Mouse (Mus musculus) forebrain, postnatal 0 days (tissue): ENCODE results near the gene Gm20425. TPM values are rescaled to one million over a fixed set of nuclear protein-coding genes. Genes with fewer than 3 reads are reported as not detected.

Experiments
- ATAC-seq: fragments of 200-750 bp; cut with Nextera tagmentation; 2 replicates; pipeline ENCODE4 v1.8.0; 2017; ENCODE audit warnings: mild to moderate bottlenecking, moderate library complexity
- DNase-seq: peaks from one replicate; pipeline ENCODE4 v3.0.0-alpha.2; 2015
- H3K27ac ChIP-seq: fragments of 300-500 bp; sonication (generic); 2 replicates; pipeline ENCODE4 v1.5.1; 2014; ENCODE audit warnings: low read depth, mild to moderate bottlenecking, antibody characterized with exemption, low read length, moderate library complexity, mixed read lengths
- H3K27me3 ChIP-seq: fragments of 300-500 bp; sonication (generic); 2 replicates; pipeline ENCODE4 v1.6.1; 2014; ENCODE audit warnings: mild to moderate bottlenecking, low read length, mixed read lengths; ENCODE audit not compliant: insufficient read depth
- H3K36me3 ChIP-seq: fragments of 300-500 bp; sonication (generic); 2 replicates; pipeline ENCODE4 v1.6.1; 2014; ENCODE audit warnings: mild to moderate bottlenecking, moderate library complexity; ENCODE audit not compliant: insufficient read depth
- H3K4me1 ChIP-seq: fragments of 300-500 bp; sonication (generic); 2 replicates; pipeline ENCODE4 v1.6.1; 2014; ENCODE audit warnings: antibody characterized with exemption; ENCODE audit not compliant: insufficient read depth
- H3K4me2 ChIP-seq: fragments of 300-500 bp; sonication (generic); 2 replicates; pipeline ENCODE4 v1.6.1; 2014; ENCODE audit warnings: low read depth, mild to moderate bottlenecking, moderate library complexity
- H3K4me3 ChIP-seq: fragments of 300-500 bp; sonication (generic); 2 replicates; pipeline ENCODE4 v1.5.1; 2014; ENCODE audit warnings: low read depth, low read length, mixed read lengths
- H3K9ac ChIP-seq: fragments of 300-500 bp; sonication (generic); 2 replicates; pipeline ENCODE4 v1.6.1; 2014; ENCODE audit warnings: mild to moderate bottlenecking
- H3K9me3 ChIP-seq: fragments of 300-500 bp; sonication (generic); 2 replicates; pipeline ENCODE4 v1.6.1; 2016; ENCODE audit warnings: low read length
- CTCF ChIP-seq: sonication (generic); IDR thresholded peaks from 2 replicates; pipeline ENCODE4 v1.5.1; 2016; ENCODE audit warnings: antibody characterized with exemption, control low read depth, low read depth
- WGBS: fragments of 180-500 bp; shearing (Covaris S2); extraction: QIAGEN DNeasy Blood & Tissue Kit; methylation state at CpG from one replicate; pipeline ENCODE4 v1.1.7; 2014; 5-methylcytosine and 5-hydroxymethylcytosine counted together
- polyA plus RNA-seq: library from polyadenylated mRNA; unstranded; fragments of >200 nt; fragmentation: Nextera tagmentation; extraction: Ambion mirVana; gene quantifications from 2 replicates; pipeline ENCODE4 v1.2.1, GENCODE M21; 2015
- total RNA-seq: library from RNA; depleted of rRNA; stranded (reverse); fragments of >200 nt; gene quantifications from 2 replicates; pipeline ENCODE4 v1.2.3, GENCODE M21; 2014; rRNA removed

Gm20425 gene
- total RNA-seq (not detected in 2 replicates), polyA plus RNA-seq (3.4 and 3.7 TPM in 2 replicates)

DNA sequence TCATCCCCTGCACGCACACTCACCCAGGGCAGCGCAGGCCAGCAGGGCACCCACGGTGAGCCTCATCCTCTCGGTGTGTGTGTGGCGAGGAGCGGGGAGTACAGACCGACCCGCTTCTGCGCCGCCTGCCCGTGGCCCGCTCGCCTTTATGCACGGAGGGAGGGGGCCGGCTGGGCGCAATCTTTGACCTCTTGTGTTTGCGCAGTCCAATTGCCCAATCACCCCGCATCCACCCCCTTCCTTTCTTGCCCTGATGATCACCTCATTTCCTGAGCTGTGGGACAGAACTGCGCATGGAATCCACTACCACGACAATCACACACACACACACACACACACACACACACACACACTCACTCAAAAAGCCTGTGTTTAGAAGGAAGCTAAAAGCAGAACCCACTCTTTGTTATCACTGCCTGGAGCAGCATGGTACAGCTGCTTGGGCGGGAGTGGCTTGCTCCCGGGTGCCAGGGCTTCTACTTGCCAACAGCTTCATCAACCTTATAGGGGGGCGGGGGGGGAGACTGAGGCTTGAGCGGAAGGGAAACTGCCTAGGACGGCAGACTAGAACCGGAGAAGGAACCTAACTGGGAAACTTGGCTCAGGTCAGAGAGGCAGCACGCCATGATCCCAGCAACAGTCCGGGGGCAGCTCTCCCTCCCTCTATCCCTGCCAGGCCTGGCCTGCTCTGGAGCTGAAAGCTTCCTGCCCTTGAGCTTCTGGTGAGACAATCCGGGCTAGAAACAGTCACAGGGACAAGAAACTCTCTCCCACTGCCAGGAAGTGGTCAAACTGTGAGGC, at the start of gene Gm20425, which contains the start of gene Trf:
TSS of gene Gm20425 (minus strand) at position 157 of the 801 bp plus-strand sequence.
TSS of gene Trf (minus strand) at position 294 of the 801 bp plus-strand sequence.
- no peaks in the 10 kb centered on the region for H3K4me1 ChIP-seq
- no peaks in the 10 kb centered on the region for H3K36me3 ChIP-seq
- H3K4me2 ChIP-seq = peak within 1 kb of the TSS; percentile 37
- DNase-seq (peak; percentile 57), ATAC-seq (peak; percentile 88)
- TF ChIP-seq CTCF = no peak
- WGBS = 54% methylated on average over 29 of the region's 29 CpGs
- H3K4me3 ChIP-seq = peak within 1 kb of the TSS; percentile 4; the same call in 1 of the 2 replicates
- peak within 1 kb of the TSS; percentile 39 for H3K9ac ChIP-seq
- H3K9me3 ChIP-seq = no peaks in the 10 kb centered on the region
- H3K27ac ChIP-seq = peak within 1 kb of the TSS; percentile 64
- no peaks in the 10 kb centered on the region for H3K27me3 ChIP-seq

GRCm38 (mm10) chr9:103276876-103277275, 46.8 kb upstream of the Gm20425 start:
- DNase-seq = no peak
- H3K36me3 ChIP-seq = no peaks in the 10 kb centered on the region
- H3K9ac ChIP-seq = no peak overlapping the region
- no peak for ATAC-seq
- no peaks in the 10 kb centered on the region for H3K9me3 ChIP-seq
- no peaks in the 10 kb centered on the region for H3K27me3 ChIP-seq
- no peak for TF ChIP-seq CTCF
- WGBS = 86% methylated on average over 6 of the region's 6 CpGs
- no peak overlapping the region for H3K4me2 ChIP-seq
- no peak overlapping the region for H3K4me3 ChIP-seq
- H3K27ac ChIP-seq = no peak overlapping the region
- no peaks in the 10 kb centered on the region for H3K4me1 ChIP-seq

DNA sequence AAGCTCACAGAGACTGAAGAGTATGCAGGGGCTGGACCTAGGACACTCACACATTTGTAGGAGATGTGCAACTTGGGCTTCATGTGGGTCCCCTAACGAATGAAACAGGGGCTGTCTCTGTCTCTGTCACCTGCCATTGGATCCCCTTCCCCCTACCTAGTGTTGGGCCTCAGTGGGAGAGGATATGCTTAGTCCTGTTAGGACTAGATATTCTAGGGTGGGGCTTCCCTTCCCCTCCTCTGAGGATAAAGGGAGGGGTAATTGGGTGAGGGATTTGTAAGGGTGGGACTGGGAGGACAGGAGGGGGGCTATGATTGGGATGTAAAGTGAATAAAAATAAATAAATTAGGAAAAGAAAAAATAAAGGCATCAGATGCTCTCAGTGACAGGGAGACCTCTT, 45.6 kb upstream of the Gm20425 start:
- TF ChIP-seq CTCF = no peak

GRCm38 (mm10) chr9:103274819-103275218, 44.7 kb upstream of the Gm20425 start:
- no peaks in the 10 kb centered on the region for H3K27me3 ChIP-seq
- no peak overlapping the region for H3K4me2 ChIP-seq
- H3K4me1 ChIP-seq = no peaks in the 10 kb centered on the region
- TF ChIP-seq CTCF = no peak
- no peak overlapping the region for H3K27ac ChIP-seq
- WGBS = 89% methylated on average over 8 of the region's 8 CpGs
- H3K9me3 ChIP-seq = no peaks in the 10 kb centered on the region
- no peak overlapping the region for H3K9ac ChIP-seq
- H3K4me3 ChIP-seq = no peak overlapping the region
- ATAC-seq = no peak
- DNase-seq = no peak
- H3K36me3 ChIP-seq = no peaks in the 10 kb centered on the region

More for the DNA sequence above, 45.6 kb upstream of the Gm20425 start:
- no peaks in the 10 kb centered on the region for H3K36me3 ChIP-seq
- WGBS = 76% methylated on average over 1 of the region's 1 CpGs
- DNase-seq (no peak), ATAC-seq (no peak)
- no peaks in the 10 kb centered on the region for H3K27me3 ChIP-seq
- H3K9me3 ChIP-seq = no peaks in the 10 kb centered on the region
- no peak overlapping the region for H3K4me2 ChIP-seq
- H3K4me3 ChIP-seq = no peak overlapping the region
- no peak overlapping the region for H3K27ac ChIP-seq
- no peaks in the 10 kb centered on the region for H3K4me1 ChIP-seq
- H3K9ac ChIP-seq = no peak overlapping the region

GRCm38 (mm10) chr9:103271104-103271503, 41.0 kb upstream of the Gm20425 start:
- WGBS = 12% methylated on average over 4 of the region's 4 CpGs
- H3K36me3 ChIP-seq = no peaks in the 10 kb centered on the region
- no peaks in the 10 kb centered on the region for H3K4me1 ChIP-seq
- H3K9ac ChIP-seq = no peak overlapping the region
- no peak overlapping the region for H3K4me2 ChIP-seq
- DNase-seq (peak; percentile 7), ATAC-seq (peak; percentile 51; the same call in 1 of the 2 replicates)
- H3K27me3 ChIP-seq = no peaks in the 10 kb centered on the region
- no peaks in the 10 kb centered on the region for H3K9me3 ChIP-seq
- no peak for TF ChIP-seq CTCF
- H3K4me3 ChIP-seq = no peak overlapping the region
- H3K27ac ChIP-seq = no peak overlapping the region

GRCm38 (mm10) chr9:103265778-103266177, 35.7 kb upstream of the Gm20425 start:
- H3K9ac ChIP-seq = no peak overlapping the region
- H3K9me3 ChIP-seq = no peaks in the 10 kb centered on the region
- ATAC-seq = no peak
- no peaks in the 10 kb centered on the region for H3K36me3 ChIP-seq
- no peak overlapping the region for H3K27ac ChIP-seq
- DNase-seq = no peak
- TF ChIP-seq CTCF = no peak
- 87% methylated on average over 4 of the region's 4 CpGs for WGBS
- H3K4me1 ChIP-seq = no peaks in the 10 kb centered on the region
- no peaks in the 10 kb centered on the region for H3K27me3 ChIP-seq
- H3K4me3 ChIP-seq = no peak overlapping the region
- H3K4me2 ChIP-seq = no peak overlapping the region

DNA sequence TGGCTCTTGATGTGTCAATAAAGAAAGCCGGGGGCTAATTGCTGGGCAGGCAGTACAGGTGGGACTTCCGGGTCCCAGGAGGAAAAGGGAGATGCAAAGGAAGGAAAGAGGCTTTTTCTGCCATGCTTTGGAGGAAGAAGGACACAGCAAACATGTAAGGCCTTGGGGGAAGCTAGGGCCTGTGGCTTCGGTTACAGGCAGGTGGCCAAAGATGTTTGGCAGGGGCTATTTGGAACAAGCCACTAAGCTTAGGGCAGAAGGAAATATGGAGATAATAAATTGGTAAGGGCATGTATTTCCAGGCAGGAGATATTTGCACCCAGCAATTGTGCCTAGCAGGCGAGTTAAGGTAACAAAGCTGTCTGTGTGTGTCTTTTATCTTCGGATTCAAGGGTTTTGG, 22.8 kb upstream of the Gm20425 start:
- Histone ChIP-seq H3K36me3 (no peaks in the 10 kb centered on the region), H3K27me3 (no peaks in the 10 kb centered on the region), H3K9ac (no peak overlapping the region), H3K9me3 (no peaks in the 10 kb centered on the region; the same call in 1 of the 2 replicates), H3K4me2 (no peak overlapping the region), H3K4me3 (no peak overlapping the region), H3K27ac (no peak overlapping the region), H3K4me1 (no peaks in the 10 kb centered on the region)
- WGBS = 84% methylated on average over 5 of the region's 5 CpGs
- DNase-seq (no peak), ATAC-seq (no peak)
- TF ChIP-seq CTCF = no peak
